In the genomic region with DNA sequence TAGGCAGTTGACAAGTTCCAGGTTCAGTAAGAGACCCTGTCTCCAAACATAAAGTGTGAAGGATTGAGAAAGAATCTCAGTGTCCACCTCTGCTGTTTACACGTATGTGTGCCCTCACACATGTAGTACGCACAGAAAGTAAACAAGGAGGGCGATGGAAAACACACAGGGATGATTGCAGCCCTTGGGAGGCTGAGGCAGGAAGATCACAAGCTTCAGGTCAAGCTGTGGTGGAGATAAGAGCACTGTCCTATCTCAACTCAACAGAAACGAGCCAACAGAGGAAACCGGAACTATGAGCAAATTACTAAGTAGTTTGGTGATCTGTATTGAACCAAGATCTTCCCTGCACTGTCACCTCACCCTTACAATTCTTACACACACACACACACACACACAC, we compare ENCODE assay signal across 23 mouse cellular contexts. TPM values are rescaled to one million over a fixed set of nuclear protein-coding genes. Genes with fewer than 3 reads are reported as not detected.
A peak's percentile ranks its signal among the peaks of the same experiment; 100 is the strongest.
DNase-seq lines count a peak whose midpoint lies in the region; ATAC-seq and TF ChIP-seq lines count a peak whose summit lies in the region.
"Had no signal": no experiment of that assay in that cellular context is flagged by ENCODE, and none has a peak within 500 bp of the region (broad histone marks: within the 10 kb centered on the region; RNA-seq: fewer than 3 reads in every experiment).

No protein-coding gene starts in this region.

- no peak overlapping the region for H3K4me2 ChIP-seq in midbrain, embryonic 11.5 days
- H3K4me2 ChIP-seq in liver, embryonic 11.5 days = no peak overlapping the region
- H3K4me2 ChIP-seq in hindbrain, embryonic 11.5 days (replicated peaks; ENCODE audit: low read depth, low read length) = no peak overlapping the region
- no peak overlapping the region for H3K4me2 ChIP-seq in intestine, embryonic 15.5 days (replicated peaks)
- H3K4me2 ChIP-seq: embryonic facial prominence, embryonic 13.5 days; forebrain, embryonic 12.5 days; heart, embryonic 13.5 days; hindbrain, embryonic 13.5 days had no signal

- 86% methylated on average over 5 of the region's 5 CpGs for WGBS in midbrain, embryonic 11.5 days
- whole genome bisulfite sequencing in midbrain, embryonic 10.5 days = 93% methylated on average over 5 of the region's 5 CpGs
- 57% methylated on average over 5 of the region's 5 CpGs for WGBS in liver, embryonic 11.5 days
- WGBS in hindbrain, embryonic 11.5 days = 89% methylated on average over 5 of the region's 5 CpGs
- 69% methylated on average over 5 of the region's 5 CpGs for WGBS in intestine, embryonic 15.5 days

- no peak for TF ChIP-seq POLR2A in MEL (IDR thresholded peaks at IDR 0.05; ENCODE audit: control insufficient read depth in 1 of 2, insufficient read depth in 1 of 2, low read depth in 1 of 2, low read length in 2 of 2, poor library complexity in 1 of 2)

- H3K9ac ChIP-seq in midbrain, embryonic 11.5 days (ENCODE audit: low read length) = no peak overlapping the region
- no peak overlapping the region for H3K9ac ChIP-seq in MEL (ENCODE audit: control insufficient read depth, low read depth, low read length, poor library complexity, severe bottlenecking)
- no peak overlapping the region for H3K9ac ChIP-seq in liver, embryonic 11.5 days (ENCODE audit: low read depth, low read length)
- H3K9ac ChIP-seq in hindbrain, embryonic 11.5 days (ENCODE audit: low read depth, low read length) = no peak overlapping the region
- no peak overlapping the region for H3K9ac ChIP-seq in intestine, embryonic 15.5 days
- H3K9ac ChIP-seq: embryonic facial prominence, embryonic 13.5 days; forebrain, embryonic 12.5 days; forebrain, postnatal 0 days; heart, embryonic 13.5 days; hindbrain, embryonic 13.5 days had no signal

- TF ChIP-seq RAD21 in MEL (IDR thresholded peaks at IDR 0.05; ENCODE audit: low read depth, low read length) = no peak

- no peaks in the 10 kb centered on the region for H3K27me3 ChIP-seq in midbrain, embryonic 11.5 days (ENCODE audit: control insufficient read depth, insufficient read depth, low read length)
- no peaks in the 10 kb centered on the region for H3K27me3 ChIP-seq in midbrain, embryonic 10.5 days (ENCODE audit: low read depth, poor library complexity, severe bottlenecking)
- H3K27me3 ChIP-seq in MEL (ENCODE audit: control insufficient read depth in 1 of 2, insufficient read depth in 2 of 2, low read length in 2 of 2) = no peaks in the 10 kb centered on the region; a peak in 1 of 4 replicates
- no peaks in the 10 kb centered on the region for H3K27me3 ChIP-seq in liver, embryonic 11.5 days (replicated peaks; ENCODE audit: control insufficient read depth, insufficient read depth, low read length)
- no peaks in the 10 kb centered on the region for H3K27me3 ChIP-seq in hindbrain, embryonic 11.5 days (ENCODE audit: control insufficient read depth, insufficient read depth, low read length)
- H3K27me3 ChIP-seq in intestine, embryonic 15.5 days (replicated peaks) = no peaks in the 10 kb centered on the region
- H3K27me3 ChIP-seq: embryonic facial prominence, embryonic 13.5 days; forebrain, embryonic 12.5 days; heart, embryonic 13.5 days had no signal

- H3K79me2 ChIP-seq in MEL (ENCODE audit: control insufficient read depth, insufficient read depth, low read length, poor library complexity) = no peaks in the 10 kb centered on the region

- peak; percentile 28 for DNase-seq in midbrain, embryonic 11.5 days (ENCODE audit: low spot score, missing footprints)
- no peak for DNase-seq in midbrain, embryonic 10.5 days (ENCODE audit: low spot score)
- peak; percentile 22 for DNase-seq in MEL (ENCODE audit: low read depth, low spot score)
- no peak for DNase-seq in liver, embryonic 11.5 days (ENCODE audit: low spot score)
- DNase-seq in embryo, embryonic 11 days = no peak
- DNase-seq in hindbrain, embryonic 11.5 days (ENCODE audit: low spot score) = no peak
- DNase-seq: cerebellum, adult 11-12 months; cerebellum, adult 9-10 months; forebrain, postnatal 0 days; gastrocnemius, postnatal 25 days; heart, postnatal 4 days had no signal

- no peak overlapping the region for H3K4me3 ChIP-seq in midbrain, embryonic 11.5 days (ENCODE audit: low read depth, low read length)
- H3K4me3 ChIP-seq in midbrain, embryonic 10.5 days = no peak overlapping the region
- H3K4me3 ChIP-seq in MEL (ENCODE audit: control insufficient read depth in 1 of 2, insufficient read depth in 1 of 2, low read depth in 2 of 2, low read length in 2 of 2) = no peak overlapping the region
- H3K4me3 ChIP-seq in liver, embryonic 11.5 days (ENCODE audit: low read depth, low read length) = no peak overlapping the region
- no peak overlapping the region for H3K4me3 ChIP-seq in hindbrain, embryonic 11.5 days (ENCODE audit: low read depth, low read length)
- no peak overlapping the region for H3K4me3 ChIP-seq in intestine, embryonic 15.5 days (replicated peaks)
- H3K4me3 ChIP-seq: embryonic facial prominence, embryonic 13.5 days; forebrain, embryonic 12.5 days; heart, embryonic 13.5 days; hindbrain, embryonic 13.5 days had no signal

- H3K9me3 ChIP-seq in midbrain, embryonic 11.5 days (ENCODE audit: control insufficient read depth, low read length) = no peaks in the 10 kb centered on the region
- no peaks in the 10 kb centered on the region for H3K9me3 ChIP-seq in midbrain, embryonic 10.5 days (replicated peaks)
- no peaks in the 10 kb centered on the region for H3K9me3 ChIP-seq in MEL (replicated peaks; ENCODE audit: insufficient read depth, low read length)
- H3K9me3 ChIP-seq in liver, embryonic 11.5 days (ENCODE audit: control insufficient read depth, low read length) = no peaks in the 10 kb centered on the region
- H3K9me3 ChIP-seq in hindbrain, embryonic 11.5 days (ENCODE audit: control insufficient read depth, low read length) = no peaks in the 10 kb centered on the region
- no peaks in the 10 kb centered on the region for H3K9me3 ChIP-seq in intestine, embryonic 15.5 days
- H3K9me3 ChIP-seq: embryonic facial prominence, embryonic 13.5 days; forebrain, embryonic 12.5 days; heart, embryonic 13.5 days; hindbrain, embryonic 13.5 days had no signal

- H3K36me3 ChIP-seq in midbrain, embryonic 11.5 days (ENCODE audit: control insufficient read depth, insufficient read depth, low read length) = no peaks in the 10 kb centered on the region
- H3K36me3 ChIP-seq in midbrain, embryonic 10.5 days = no peaks in the 10 kb centered on the region
- H3K36me3 ChIP-seq in MEL (ENCODE audit: control insufficient read depth in 1 of 2, insufficient read depth in 2 of 2, low read length in 2 of 2) = no peaks in the 10 kb centered on the region
- H3K36me3 ChIP-seq in liver, embryonic 11.5 days (ENCODE audit: control insufficient read depth, insufficient read depth, low read length) = no peaks in the 10 kb centered on the region
- no peaks in the 10 kb centered on the region for H3K36me3 ChIP-seq in hindbrain, embryonic 11.5 days (ENCODE audit: control insufficient read depth, insufficient read depth, low read length)
- no peaks in the 10 kb centered on the region for H3K36me3 ChIP-seq in intestine, embryonic 15.5 days
- H3K36me3 ChIP-seq: embryonic facial prominence, embryonic 13.5 days; forebrain, embryonic 12.5 days; heart, embryonic 13.5 days; hindbrain, embryonic 13.5 days had no signal

- H3K4me1 ChIP-seq in midbrain, embryonic 11.5 days (ENCODE audit: control insufficient read depth, insufficient read depth, low read length) = no peaks in the 10 kb centered on the region
- H3K4me1 ChIP-seq in midbrain, embryonic 10.5 days = no peaks in the 10 kb centered on the region
- H3K4me1 ChIP-seq in MEL (ENCODE audit: control insufficient read depth in 1 of 2, insufficient read depth in 2 of 2, low read length in 2 of 2) = no peaks in the 10 kb centered on the region; a peak in 1 of 4 replicates
- H3K4me1 ChIP-seq in liver, embryonic 11.5 days (replicated peaks; ENCODE audit: control insufficient read depth, insufficient read depth, low read length) = no peaks in the 10 kb centered on the region
- H3K4me1 ChIP-seq in hindbrain, embryonic 11.5 days (replicated peaks; ENCODE audit: control insufficient read depth, insufficient read depth, low read length) = no peaks in the 10 kb centered on the region
- H3K4me1 ChIP-seq in intestine, embryonic 15.5 days (replicated peaks) = no peaks in the 10 kb centered on the region
- H3K4me1 ChIP-seq: forebrain, embryonic 12.5 days; heart, embryonic 13.5 days; hindbrain, embryonic 13.5 days had no signal

- no peak for ATAC-seq in midbrain, embryonic 11.5 days (ENCODE audit: low FRiP score)
- ATAC-seq in liver, embryonic 11.5 days (replicated peaks; ENCODE audit: low FRiP score) = peak; percentile 57
- ATAC-seq in hindbrain, embryonic 11.5 days (ENCODE audit: low FRiP score) = no peak
- ATAC-seq in intestine, embryonic 15.5 days = no peak
- ATAC-seq: forebrain, postnatal 0 days had no signal

- 0 out of 4 replicates have a peak, but pooled peaks of 1 of the 2 experiments have one; percentile 17 for TF ChIP-seq EP300 in MEL (IDR thresholded peaks at IDR 0.05; ENCODE audit: low read depth in 1 of 2, low read length in 2 of 2)

- no peak for TF ChIP-seq CTCF in MEL (IDR thresholded peaks at IDR 0.05 in 2 of 3, conservative IDR thresholded peaks at IDR 0.05 in 1 of 3; ENCODE audit: control insufficient read depth in 1 of 3, insufficient read depth in 1 of 3, low read depth in 2 of 3, low read length in 3 of 3, poor library complexity in 1 of 3, severe bottlenecking in 1 of 3)

- no peak overlapping the region for H3K27ac ChIP-seq in midbrain, embryonic 11.5 days (ENCODE audit: low read depth, low read length)
- no peak overlapping the region for H3K27ac ChIP-seq in midbrain, embryonic 10.5 days (replicated peaks)
- H3K27ac ChIP-seq in MEL (ENCODE audit: control insufficient read depth, low read depth, low read length) = no peak overlapping the region
- no peak overlapping the region for H3K27ac ChIP-seq in liver, embryonic 11.5 days (ENCODE audit: low read depth, low read length)
- no peak overlapping the region for H3K27ac ChIP-seq in hindbrain, embryonic 11.5 days (ENCODE audit: low read depth, low read length)
- H3K27ac ChIP-seq in intestine, embryonic 15.5 days = no peak overlapping the region
- H3K27ac ChIP-seq: embryonic facial prominence, embryonic 13.5 days; forebrain, embryonic 12.5 days; heart, embryonic 13.5 days; hindbrain, embryonic 13.5 days; hindbrain, postnatal 0 days had no signal

RNA-seq across cellular contexts. Expression of a gene that starts 38.2 kb away (rescaled TPM):
- polyA plus RNA-seq in midbrain, embryonic 11.5 days (2014; fragmentation: Nextera tagmentation; extraction: Ambion mirVana) = not detected in 2 replicates
- not detected in 2 replicates for polyA plus RNA-seq in midbrain, embryonic 10.5 days (2016; fragmentation: Nextera tagmentation; extraction: Ambion mirVana)
- total RNA-seq in MEL (2012; rRNA removed) = not detected in 2 replicates
- not detected for polyA plus RNA-seq in MEL (2012; ENCODE audit: insufficient read depth in 1 of 2, insufficient read length in 2 of 2, low read depth in 1 of 2, low replicate concordance in 2 of 2, missing spikeins in 1 of 2)
- 0.11 and 0.12 TPM in 2 replicates for polyA plus RNA-seq in liver, embryonic 11.5 days (2014; fragmentation: Nextera tagmentation; extraction: Ambion mirVana)
- 0.32 and 0.74 TPM in 2 replicates for polyA plus RNA-seq in hindbrain, embryonic 11.5 days (2014; fragmentation: Nextera tagmentation; extraction: Ambion mirVana)
- polyA plus RNA-seq in intestine, embryonic 15.5 days (2015; fragmentation: Nextera tagmentation; extraction: Ambion mirVana) = 1.4 and 1.5 TPM in 2 replicates
- total RNA-seq: adrenal gland, adult 2 months; adrenal gland, postnatal 36 days; forebrain, postnatal 0 days; gastrocnemius, adult 18-20 months; gastrocnemius, postnatal 25 days; granulocyte monocyte progenitor cell, adult 5-6 weeks; heart, postnatal 4 days had no signal
- polyA plus RNA-seq: adrenal gland, adult 2 months; cortical plate, adult 2 months; embryonic facial prominence, embryonic 13.5 days; forebrain, postnatal 0 days; heart, embryonic 13.5 days; heart, postnatal 0 days; hindbrain, postnatal 0 days had no signal

RNA-seq across cellular contexts. Expression of a gene that starts 52.6 kb away (rescaled TPM):
- 36.2 and 38.3 TPM in 2 replicates for polyA plus RNA-seq in midbrain, embryonic 11.5 days (2014; fragmentation: Nextera tagmentation; extraction: Ambion mirVana)
- polyA plus RNA-seq in midbrain, embryonic 10.5 days (2016; fragmentation: Nextera tagmentation; extraction: Ambion mirVana) = 16.1 and 20.8 TPM in 2 replicates
- total RNA-seq in MEL (2012; rRNA removed) = 39.6 and 39.9 TPM in 2 replicates
- polyA plus RNA-seq in MEL (2012; ENCODE audit: insufficient read depth in 1 of 2, insufficient read length in 2 of 2, low read depth in 1 of 2, low replicate concordance in 2 of 2, missing spikeins in 1 of 2) = 10 to 100 TPM in 1 of 2 experiments, not detected in 1; 34.7 TPM
- polyA plus RNA-seq in liver, embryonic 11.5 days (2014; fragmentation: Nextera tagmentation; extraction: Ambion mirVana) = 29.4 and 31.1 TPM in 2 replicates
- polyA plus RNA-seq in hindbrain, embryonic 11.5 days (2014; fragmentation: Nextera tagmentation; extraction: Ambion mirVana) = 31.0 and 36.4 TPM in 2 replicates
- polyA plus RNA-seq in intestine, embryonic 15.5 days (2015; fragmentation: Nextera tagmentation; extraction: Ambion mirVana) = 25.5 and 25.6 TPM in 2 replicates

Comparison
In these comparisons a context has a peak if more than half of its experiments do, and no peak if none do; other contexts are left out.
1. DNase-seq: peak in midbrain, embryonic 11.5 days (single experiment) and MEL (single experiment); none in midbrain, embryonic 10.5 days (single experiment), liver, embryonic 11.5 days (single experiment), embryo, embryonic 11 days (single experiment) and hindbrain, embryonic 11.5 days (single experiment).